Mouse (Mus musculus) liver, embryonic 16.5 days (tissue): ENCODE data around the gene Gm10382. TPM values are rescaled to one million over a fixed set of nuclear protein-coding genes. Genes with fewer than 3 reads are reported as not detected.
A peak's percentile ranks its signal among the peaks of the same experiment; 100 is the strongest.

ENCODE experiments used
- ATAC-seq: fragments of 200-750 bp; cut with Nextera tagmentation; 2 replicates; pipeline ENCODE4 v1.8.0; 2017; ENCODE audit warnings: low read depth, mild to moderate bottlenecking, moderate number of reproducible peaks, moderate library complexity
- H3K27ac ChIP-seq: fragments of 300-500 bp; sonication (generic); 2 replicates; pipeline ENCODE4 v1.5.1; 2014; ENCODE audit warnings: mild to moderate bottlenecking, low read length
- H3K27me3 ChIP-seq: fragments of 300-500 bp; sonication (generic); 2 replicates; pipeline ENCODE4 v1.6.1; 2014; ENCODE audit warnings: low read depth, low read length, mixed read lengths; ENCODE audit not compliant: control insufficient read depth, insufficient read depth
- H3K36me3 ChIP-seq: fragments of 300-500 bp; sonication (generic); 2 replicates; pipeline ENCODE4 v1.6.1; 2014; ENCODE audit warnings: mild to moderate bottlenecking; ENCODE audit not compliant: control insufficient read depth, insufficient read depth
- H3K4me1 ChIP-seq: fragments of 300-500 bp; sonication (generic); 2 replicates; pipeline ENCODE4 v1.6.1; 2014; ENCODE audit warnings: low read depth, low read length, mixed read lengths; ENCODE audit not compliant: control insufficient read depth
- H3K4me2 ChIP-seq: fragments of 300-500 bp; sonication (generic); 2 replicates; pipeline ENCODE4 v1.6.1; 2014; ENCODE audit warnings: low read depth, low read length, mixed read lengths
- H3K4me3 ChIP-seq: fragments of 300-500 bp; sonication (generic); 2 replicates; pipeline ENCODE4 v1.5.1; 2014; ENCODE audit warnings: low read depth, mild to moderate bottlenecking, low read length
- H3K9ac ChIP-seq: fragments of 300-500 bp; sonication (generic); 2 replicates; pipeline ENCODE4 v1.6.1; 2014; ENCODE audit warnings: low read depth, low read length
- H3K9me3 ChIP-seq: fragments of 300-500 bp; sonication (generic); replicated peaks from 2 replicates; pipeline ENCODE4 v1.6.1; 2016; ENCODE audit warnings: low read length; ENCODE audit not compliant: control insufficient read depth
- WGBS: fragments of 180-500 bp; shearing (Covaris S2); extraction: QIAGEN DNeasy Blood & Tissue Kit; methylation state at CpG from one replicate; pipeline ENCODE4 v1.1.7; 2014; ENCODE audit not compliant: insufficient replicate concordance; 5-methylcytosine and 5-hydroxymethylcytosine counted together
- polyA plus RNA-seq: library from polyadenylated mRNA; unstranded; fragments of >200 nt; fragmentation: Nextera tagmentation; extraction: Ambion mirVana; gene quantifications from 2 replicates; pipeline ENCODE4 v1.2.1, GENCODE M21; 2015

Gene Gm10382
- polyA plus RNA-seq, 1 experiment from 2014 or later = 0.18 TPM

DNA sequence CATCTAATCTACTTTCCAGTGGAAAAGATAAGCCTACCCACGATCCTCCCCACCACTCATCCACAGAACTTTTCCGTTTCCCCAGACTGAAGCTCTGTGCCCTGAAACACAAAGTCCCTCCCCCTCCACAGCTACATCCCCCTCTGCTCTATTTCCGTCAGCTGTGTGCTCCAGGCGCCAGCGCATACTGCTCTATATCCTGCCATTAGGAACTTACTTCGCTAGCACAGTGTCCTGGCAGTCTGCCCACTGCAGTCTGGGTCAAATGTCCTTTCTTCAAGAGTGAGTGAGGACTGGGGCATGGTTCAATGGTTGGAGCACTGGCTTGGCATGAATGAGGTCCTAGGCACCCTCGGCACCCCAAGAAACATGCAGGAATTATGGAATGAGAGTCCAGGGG, 25.2 kb upstream of the Gm10382 start:
- Histone ChIP-seq H3K27me3 (no peaks in the 10 kb centered on the region), H3K36me3 (no peaks in the 10 kb centered on the region), H3K4me1 (peaks cover 2% of the 10 kb centered on the region; the same call in 1 of the 2 replicates), H3K9me3 (no peaks in the 10 kb centered on the region), H3K27ac (no peak overlapping the region), H3K4me3 (no peak overlapping the region), H3K4me2 (no peak overlapping the region), H3K9ac (no peak overlapping the region)
- WGBS = 45% methylated on average over 7 of the region's 7 CpGs
- no peak for ATAC-seq

- H3K27me3 ChIP-seq = no peaks in the 10 kb centered on the region
- no peak overlapping the region for H3K27ac ChIP-seq
- no peak for ATAC-seq
- H3K9ac ChIP-seq = no peak overlapping the region
- no peaks in the 10 kb centered on the region for H3K9me3 ChIP-seq
- no peak overlapping the region for H3K4me3 ChIP-seq
- H3K36me3 ChIP-seq = no peaks in the 10 kb centered on the region
- no peak overlapping the region for H3K4me2 ChIP-seq
- 64% methylated on average over 4 of the region's 4 CpGs for WGBS
- peaks cover 2% of the 10 kb centered on the region; the same call in 1 of the 2 replicates for H3K4me1 ChIP-seq
These were observed 24.2 kb upstream of the Gm10382 start for GRCm38 (mm10) chr5:125364851-125365429.

- no peak overlapping the region for H3K4me3 ChIP-seq
- WGBS = 48% methylated on average over 5 of the region's 5 CpGs
- no peak overlapping the region for H3K9ac ChIP-seq
- no peaks in the 10 kb centered on the region for H3K36me3 ChIP-seq
- no peak for ATAC-seq
- no peak overlapping the region for H3K27ac ChIP-seq
- H3K9me3 ChIP-seq = no peaks in the 10 kb centered on the region
- H3K27me3 ChIP-seq = no peaks in the 10 kb centered on the region
- peaks cover 2% of the 10 kb centered on the region; the same call in 1 of the 2 replicates for H3K4me1 ChIP-seq
- H3K4me2 ChIP-seq = no peak overlapping the region
These were observed 21.0 kb upstream of the Gm10382 start for GRCm38 (mm10) chr5:125368156-125368555.

- Histone ChIP-seq H3K27me3 (no peaks in the 10 kb centered on the region), H3K27ac (no peak overlapping the region), H3K9ac (no peak overlapping the region), H3K4me3 (no peak overlapping the region), H3K9me3 (no peaks in the 10 kb centered on the region), H3K4me1 (peaks cover 2% of the 10 kb centered on the region; the same call in 1 of the 2 replicates), H3K4me2 (no peak overlapping the region), H3K36me3 (no peaks in the 10 kb centered on the region)
- 0 out of 2 replicates have a peak, but pooled peaks have one; percentile 21 for ATAC-seq
- WGBS = 2% methylated on average over 4 of the region's 4 CpGs
These were observed 20.6 kb upstream of the Gm10382 start for GRCm38 (mm10) chr5:125368568-125368967.

DNA sequence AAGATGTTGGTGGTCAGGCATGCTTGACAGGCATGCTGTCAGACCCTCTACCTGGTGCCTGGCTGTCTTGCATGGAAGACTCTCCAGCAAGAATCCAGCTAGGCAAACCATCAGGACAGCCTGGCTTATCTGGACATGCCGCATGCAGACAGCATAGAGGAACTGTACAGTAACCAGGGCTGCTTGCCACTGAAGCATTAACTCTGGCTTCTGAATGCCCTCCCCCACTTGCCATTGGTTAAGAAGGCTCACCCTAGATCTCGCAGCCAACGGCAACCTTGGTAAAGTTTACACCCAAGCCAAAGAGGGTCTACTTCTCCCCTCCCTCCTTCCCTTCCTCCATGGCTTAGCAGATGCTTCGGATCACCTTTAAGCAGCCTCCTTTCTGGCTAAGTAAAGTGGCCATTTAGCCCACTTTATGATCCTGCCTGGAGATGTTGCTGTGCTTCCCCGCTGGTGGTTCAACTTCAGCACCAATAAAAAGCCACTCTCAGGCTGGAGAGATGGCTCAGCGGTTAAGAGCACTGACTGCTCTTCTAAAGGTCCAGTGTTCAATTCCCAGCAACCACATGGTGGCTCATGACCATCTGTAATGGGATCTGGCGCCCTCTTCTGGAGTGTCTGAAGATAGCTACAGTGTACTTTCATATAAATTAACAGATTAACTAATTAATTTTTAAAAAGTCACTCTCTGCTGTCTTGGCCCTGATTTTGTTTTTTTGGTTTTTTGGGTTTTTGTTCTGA, 18.0 kb upstream of the Gm10382 start:
- Histone ChIP-seq H3K9ac (no peak overlapping the region), H3K9me3 (no peaks in the 10 kb centered on the region), H3K27ac (no peak overlapping the region), H3K27me3 (no peaks in the 10 kb centered on the region), H3K4me2 (no peak overlapping the region), H3K36me3 (no peaks in the 10 kb centered on the region), H3K4me1 (peaks cover 2% of the 10 kb centered on the region; the same call in 1 of the 2 replicates), H3K4me3 (no peak overlapping the region)
- 63% methylated on average over 7 of the region's 7 CpGs for WGBS
- ATAC-seq = no peak

GRCm38 (mm10) chr5:125372027-125372426, 17.1 kb upstream of the Gm10382 start:
- no peak overlapping the region for H3K4me2 ChIP-seq
- 74% methylated on average over 4 of the region's 4 CpGs for WGBS

DNA sequence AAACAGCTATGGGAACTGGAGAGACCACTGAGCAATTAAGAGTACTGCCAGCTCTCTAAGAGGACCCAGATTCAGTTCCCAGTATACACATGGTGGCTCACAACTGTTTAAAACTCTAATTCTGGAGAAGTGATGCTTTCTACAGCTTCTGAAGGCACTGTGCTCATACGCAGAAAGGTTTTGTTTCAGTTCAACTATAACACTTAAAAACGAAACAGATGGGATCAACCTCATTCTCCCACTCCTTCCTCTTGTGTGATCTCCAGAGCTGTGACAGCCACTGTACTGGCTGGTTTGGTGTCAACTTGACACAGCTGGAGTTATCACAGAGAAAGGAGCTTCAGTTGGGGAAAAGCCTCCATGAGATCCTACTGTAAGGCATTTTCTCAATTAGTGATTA, 13.3 kb upstream of the Gm10382 start:
- Histone ChIP-seq H3K4me3 (no peak overlapping the region), H3K27ac (no peak overlapping the region), H3K27me3 (no peaks in the 10 kb centered on the region), H3K4me1 (no peaks in the 10 kb centered on the region), H3K36me3 (no peaks in the 10 kb centered on the region), H3K9ac (no peak overlapping the region), H3K9me3 (no peaks in the 10 kb centered on the region), H3K4me2 (no peak overlapping the region)
- 62% methylated on average over 2 of the region's 2 CpGs for WGBS
- ATAC-seq = no peak

More at GRCm38 (mm10) chr5:125372027-125372426, 17.1 kb upstream of the Gm10382 start:
- no peaks in the 10 kb centered on the region for H3K36me3 ChIP-seq
- no peaks in the 10 kb centered on the region for H3K9me3 ChIP-seq
- no peak overlapping the region for H3K4me3 ChIP-seq
- H3K27ac ChIP-seq = no peak overlapping the region
- H3K4me1 ChIP-seq = peaks cover 2% of the 10 kb centered on the region; the same call in 1 of the 2 replicates
- no peak overlapping the region for H3K9ac ChIP-seq
- ATAC-seq = no peak
- no peaks in the 10 kb centered on the region for H3K27me3 ChIP-seq

- Histone ChIP-seq H3K36me3 (no peaks in the 10 kb centered on the region), H3K4me3 (no peak overlapping the region), H3K4me2 (no peak overlapping the region), H3K9me3 (no peaks in the 10 kb centered on the region), H3K4me1 (no peaks in the 10 kb centered on the region), H3K9ac (no peak overlapping the region), H3K27me3 (no peaks in the 10 kb centered on the region), H3K27ac (no peak overlapping the region)
- ATAC-seq = no peak
- 61% methylated on average over 7 of the region's 7 CpGs for whole genome bisulfite sequencing
These were observed 11.9 kb upstream of the Gm10382 start for GRCm38 (mm10) chr5:125377214-125377613.

DNA sequence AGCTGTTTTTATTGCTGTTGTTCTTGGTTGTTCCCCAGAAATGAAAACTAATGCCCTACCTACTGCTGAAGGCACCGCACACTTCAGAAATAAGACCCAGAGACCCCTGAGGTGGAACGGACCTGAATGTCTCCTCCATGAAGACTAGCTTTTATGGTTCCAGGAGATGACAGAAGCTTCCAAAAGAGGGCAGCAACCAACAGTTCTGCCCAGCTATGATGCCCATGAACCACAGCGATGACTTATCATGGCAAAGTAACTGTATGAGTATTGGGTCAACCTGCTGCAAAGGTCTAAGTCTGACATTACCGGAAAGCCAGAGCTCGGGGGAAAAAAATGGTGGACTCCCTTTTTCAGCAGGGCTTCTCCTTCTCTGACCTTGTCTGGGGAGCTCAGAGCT, 10.2 kb upstream of the Gm10382 start:
- H3K4me2 ChIP-seq = no peak overlapping the region
- no peak overlapping the region for H3K27ac ChIP-seq
- peaks cover 4% of the 10 kb centered on the region for H3K4me1 ChIP-seq
- 61% methylated on average over 5 of the region's 5 CpGs for WGBS
- H3K9ac ChIP-seq = no peak overlapping the region
- no peaks in the 10 kb centered on the region for H3K36me3 ChIP-seq
- H3K27me3 ChIP-seq = no peaks in the 10 kb centered on the region
- no peak for ATAC-seq
- H3K4me3 ChIP-seq = no peak overlapping the region
- H3K9me3 ChIP-seq = no peaks in the 10 kb centered on the region
